Mouse (Mus musculus) right cerebral cortex, postnatal 25 days (tissue): ENCODE measurements around the gene Gapdh.
A peak's percentile ranks its signal among the peaks of the same experiment; 100 is the strongest.

Experiments
- DNase-seq: peaks from one replicate; pipeline ENCODE4 v3.0.0; 2022

The Gapdh gene

GRCm38 (mm10) chr6:125148926-125149568 lies 17.2 kb downstream of the Gapdh start:
- DNase-seq, result no peak

DNA sequence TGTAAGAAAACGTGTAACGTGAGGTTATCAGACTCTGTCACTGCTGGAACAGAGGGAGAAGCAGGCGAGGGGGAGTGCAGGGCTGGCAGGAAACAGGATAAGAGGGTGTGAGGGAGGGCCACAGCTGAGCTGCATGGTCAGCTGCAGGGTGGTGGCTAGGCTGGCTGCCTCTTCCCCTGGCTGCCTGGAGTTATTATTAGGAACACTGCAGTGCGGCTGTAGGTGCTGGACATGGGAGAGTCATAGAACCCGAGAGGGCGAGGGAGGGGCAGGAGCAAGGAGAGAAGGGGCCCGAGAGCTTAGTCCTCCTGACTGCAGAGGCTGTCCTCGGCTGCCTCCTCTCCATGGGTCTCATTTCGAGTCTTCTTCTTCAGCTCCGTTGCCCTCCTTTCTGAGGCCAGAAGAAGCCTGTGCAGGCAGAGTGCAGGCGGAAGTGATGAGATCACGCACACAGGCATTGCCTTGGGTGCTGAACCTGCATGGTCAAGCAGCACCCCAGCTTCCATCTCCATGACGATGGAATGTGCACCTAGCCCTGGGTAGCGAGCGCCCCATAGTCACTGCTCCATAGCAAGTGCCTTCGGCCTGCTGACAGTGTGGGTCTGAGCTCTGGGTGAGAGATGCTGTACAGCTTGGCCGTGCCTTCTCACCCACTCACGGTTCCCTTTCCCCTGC lies 17.9 kb downstream of the Gapdh start:
- no peak for DNase-seq

- DNase-seq, result no peak
Measured at GRCm38 (mm10) chr6:125147329-125147728, 18.9 kb downstream of the Gapdh start.

GRCm38 (mm10) chr6:125146797-125147196 lies 19.5 kb downstream of the Gapdh start:
- no peak for DNase-seq

DNA sequence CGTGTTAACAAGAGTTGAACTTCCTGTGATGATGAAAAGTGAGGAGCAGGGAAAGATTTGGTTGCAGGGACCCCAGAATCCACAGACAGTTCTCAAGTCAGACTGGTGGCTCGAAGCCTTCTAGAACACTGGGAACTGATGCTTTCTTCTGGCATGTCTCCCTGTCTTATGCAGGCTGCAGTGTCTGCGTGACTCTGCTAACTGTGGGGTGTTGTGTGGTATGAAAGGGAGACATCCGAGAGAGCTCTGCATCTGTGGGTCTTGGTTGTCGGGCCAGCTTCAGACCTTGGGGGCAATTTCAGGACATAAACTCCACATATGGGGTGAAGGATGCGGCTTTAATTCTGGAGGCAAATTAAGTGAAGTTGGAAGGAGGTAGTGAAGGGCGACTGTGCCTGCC lies 20.1 kb downstream of the Gapdh start:
- DNase-seq, result no peak

DNA sequence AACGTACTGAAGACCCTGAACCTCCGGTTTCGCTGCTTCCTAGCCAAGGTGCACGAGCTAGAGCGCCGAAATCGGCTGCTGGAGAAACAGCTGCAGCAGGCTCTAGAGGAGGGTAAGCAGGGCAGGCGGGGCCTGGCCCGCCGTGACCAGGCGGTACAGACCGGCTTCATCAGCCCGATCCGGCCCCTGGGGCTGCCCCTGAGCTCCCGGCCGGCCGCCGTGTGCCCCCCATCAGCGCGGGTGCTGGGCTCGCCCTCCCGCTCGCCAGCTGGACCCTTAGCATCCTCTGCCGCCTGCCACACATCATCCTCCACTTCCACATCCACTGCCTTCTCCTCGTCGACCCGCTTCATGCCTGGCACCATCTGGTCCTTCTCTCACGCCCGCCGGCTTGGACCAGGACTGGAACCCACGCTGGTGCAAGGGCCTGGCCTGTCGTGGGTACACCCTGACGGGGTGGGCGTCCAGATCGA lies 20.8 kb downstream of the Gapdh start:
- no peak for DNase-seq

GRCm38 (mm10) chr6:125145001-125145400 lies 21.3 kb downstream of the Gapdh start, which contains the start of gene Iffo1:
Gene Iffo1 (plus strand): TSS chr6:125145241.
- peak; percentile 90 for DNase-seq

GRCm38 (mm10) chr6:125143904-125144303 lies 22.4 kb downstream of the Gapdh start:
- no peak for DNase-seq

GRCm38 (mm10) chr6:125143128-125143527 lies 23.1 kb downstream of the Gapdh start:
- no peak for DNase-seq

- DNase-seq, result no peak
Measured at GRCm38 (mm10) chr6:125142436-125142835, 23.8 kb downstream of the Gapdh start.

DNA sequence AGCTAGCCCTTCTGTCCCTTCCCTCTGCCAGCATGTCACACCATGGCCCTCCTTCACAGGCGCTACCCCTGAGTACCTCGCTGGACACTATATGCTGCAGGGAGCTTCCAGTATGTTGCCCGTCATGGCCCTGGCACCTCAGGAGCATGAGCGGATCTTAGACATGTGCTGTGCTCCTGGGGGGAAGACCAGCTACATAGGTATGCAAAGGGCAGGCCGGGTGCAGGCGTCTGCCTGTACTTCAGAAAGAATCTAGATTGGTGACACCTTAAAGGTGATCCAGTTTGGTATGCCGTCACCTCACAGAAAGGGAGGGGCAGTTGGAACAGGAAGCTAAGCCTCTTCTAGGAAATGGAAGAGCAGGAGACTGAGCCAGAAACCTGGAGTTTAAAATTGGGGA lies 26.5 kb downstream of the Gapdh start:
- no peak for DNase-seq

DNA sequence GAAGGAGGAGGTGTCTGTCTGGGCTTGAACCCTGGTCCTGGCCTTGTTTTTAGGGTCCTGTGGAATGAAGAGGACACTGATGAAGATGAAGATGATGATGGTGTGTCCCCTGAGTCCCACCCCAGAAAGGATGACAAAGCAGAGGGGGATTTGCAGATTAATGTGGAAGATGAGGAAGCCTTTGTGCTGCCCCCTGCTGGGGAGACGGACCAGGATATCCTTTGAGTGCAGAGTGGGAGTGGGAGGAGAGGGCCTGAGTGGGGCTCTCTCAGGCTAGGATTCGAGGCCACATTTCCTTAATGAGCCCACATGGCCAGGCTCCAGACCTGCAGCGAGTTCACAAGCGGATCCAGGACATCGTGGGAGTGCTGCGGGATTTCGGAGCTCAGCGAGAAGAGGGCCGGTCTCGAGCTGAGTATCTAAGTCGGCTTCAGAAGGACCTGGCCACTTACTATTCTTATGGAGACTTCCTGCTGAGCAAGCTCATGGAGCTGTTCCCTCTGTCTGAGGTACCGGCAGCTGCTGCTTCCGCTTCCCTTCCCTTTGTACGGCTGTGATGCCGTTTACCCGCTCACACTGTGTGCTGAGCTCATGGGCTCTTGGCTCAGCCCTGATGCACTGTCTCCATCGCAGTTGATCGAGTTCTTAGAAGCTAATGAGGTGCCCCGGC lies 29.1 kb downstream of the Gapdh start:
- no peak for DNase-seq

GRCm38 (mm10) chr6:125132470-125132869 lies 33.8 kb downstream of the Gapdh start:
- DNase-seq, result no peak

GRCm38 (mm10) chr6:125131302-125132156 lies 34.7 kb downstream of the Gapdh start, which contains the start of gene Nop2:
Gene Nop2 (plus strand): TSS chr6:125131909.
- DNase-seq, result peak; percentile 82

DNA sequence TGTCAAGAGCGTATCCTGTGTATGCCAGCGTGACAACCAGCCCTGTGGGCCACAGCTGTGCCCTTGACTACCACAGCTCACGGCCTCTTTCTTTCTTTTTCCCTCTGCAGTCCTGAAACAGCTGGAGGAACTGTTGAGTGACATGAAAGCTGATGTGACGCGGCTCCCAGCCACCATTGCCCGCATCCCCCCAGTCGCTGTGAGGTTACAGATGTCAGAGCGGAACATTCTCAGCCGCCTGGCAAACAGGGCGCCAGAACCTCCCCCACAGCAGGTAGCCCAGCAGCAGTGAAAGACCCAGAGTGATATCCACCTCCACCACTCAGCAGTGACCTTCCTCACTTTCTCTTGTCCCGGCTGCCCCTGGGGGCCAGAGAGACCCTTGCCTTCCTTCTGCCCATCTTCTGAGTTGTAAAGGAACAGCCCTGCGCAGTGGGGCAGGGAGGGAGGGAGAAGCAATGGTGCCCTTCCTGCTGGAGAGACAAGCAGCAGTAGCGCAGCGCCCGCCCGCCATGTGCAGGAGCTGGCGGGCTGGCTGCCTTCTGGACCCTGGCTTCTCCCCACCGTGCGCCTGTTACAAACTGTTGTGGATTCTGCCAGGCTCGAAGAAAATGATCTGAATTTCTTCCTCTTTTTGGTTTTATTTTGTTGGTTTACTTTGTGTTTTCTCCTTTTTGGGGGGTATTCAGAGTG lies 36.4 kb downstream of the Gapdh start:
- no peak for DNase-seq

GRCm38 (mm10) chr6:125128724-125129123 lies 37.5 kb downstream of the Gapdh start:
- DNase-seq, result no peak

- DNase-seq, result no peak
Measured at GRCm38 (mm10) chr6:125119387-125119786, 46.9 kb downstream of the Gapdh start.

DNA sequence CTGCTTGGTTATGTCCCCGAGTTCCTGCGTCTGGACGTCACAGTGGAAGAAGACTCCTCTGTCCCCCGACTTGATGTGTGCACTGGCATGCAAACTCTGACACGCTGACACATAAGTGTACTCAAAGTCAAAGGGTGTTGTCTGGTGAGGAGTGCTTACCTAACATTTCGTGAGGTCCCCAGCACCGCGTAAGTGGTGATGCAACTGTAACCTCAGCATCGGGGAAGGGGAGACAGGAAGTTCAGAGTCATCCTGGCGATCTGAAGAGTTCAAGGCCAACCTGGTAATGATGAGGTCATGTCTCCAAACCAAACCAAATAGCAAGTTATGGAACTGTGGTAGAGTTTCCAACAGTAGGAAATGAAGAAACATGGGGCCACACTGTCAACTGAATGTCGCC lies 53.7 kb downstream of the Gapdh start:
- DNase-seq, result no peak
